Mouse (Mus musculus): Measurements from ENCODE around the gene Tex9. TPM values are rescaled to one million over a fixed set of nuclear protein-coding genes. Genes with fewer than 3 reads are reported as not detected.

The Tex9 gene
- polyA plus RNA-seq, 1 experiment = 38.0 TPM

DNA sequence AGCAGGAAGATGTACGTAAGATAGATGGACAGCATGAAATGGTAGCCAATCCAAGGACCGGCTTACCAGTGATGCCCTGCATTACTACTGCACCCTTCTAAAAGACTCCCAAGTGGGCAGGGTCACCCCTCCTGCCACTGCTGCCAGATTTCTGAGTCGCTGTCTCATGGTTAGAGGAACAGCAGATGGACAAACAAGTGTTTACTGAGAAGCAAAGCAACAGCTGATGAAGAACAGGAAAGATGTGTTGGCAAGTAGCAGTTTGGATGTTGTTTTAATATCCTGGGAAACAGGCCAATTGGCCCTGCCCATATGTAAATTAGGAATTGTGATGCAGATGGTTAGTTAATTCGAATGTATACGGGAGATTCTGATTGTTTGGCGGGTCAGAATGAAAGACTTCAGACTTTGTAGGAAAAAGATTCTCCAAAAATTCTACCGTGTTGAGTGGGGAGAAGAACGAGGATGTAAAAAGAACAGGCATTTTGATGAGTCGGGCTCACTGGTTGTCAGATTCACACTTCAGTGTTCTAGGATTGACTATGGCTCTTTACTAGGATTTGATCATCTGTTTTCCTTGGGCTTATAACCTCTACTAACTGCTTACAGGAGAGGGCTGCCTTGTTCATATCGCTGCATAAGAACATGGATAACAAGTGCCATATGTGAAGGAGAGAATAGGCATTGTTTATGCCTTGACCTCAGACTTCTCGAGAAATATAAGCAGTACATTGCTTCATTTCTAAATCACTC is 20.4 kb upstream of the Tex9 start:
- no peaks in the 10 kb centered on the region for H3K36me3 ChIP-seq (ENCODE audit: control insufficient read depth, insufficient read depth, low read length)
- TF ChIP-seq CTCF (IDR thresholded peaks at IDR 0.05; ENCODE audit: control insufficient read depth, insufficient read depth, insufficient replicate concordance, low read depth, low read length) (no peak), POLR2A (IDR thresholded peaks at IDR 0.05; ENCODE audit: control insufficient read depth, low read depth, low read length) (no peak)
- no peaks in the 10 kb centered on the region for H3K27me3 ChIP-seq (ENCODE audit: control insufficient read depth, insufficient read depth, low read length)
- 0 out of 2 replicates have a peak overlapping the region, but pooled peaks have one; percentile 21 for H3K27ac ChIP-seq (ENCODE audit: control insufficient read depth, insufficient read depth, low read depth, low read length)
- peaks cover 2% of the 10 kb centered on the region; the same call in 1 of the 2 replicates for H3K4me1 ChIP-seq (ENCODE audit: control insufficient read depth, insufficient read depth, low read length)
- peak overlapping the region; percentile 67 for H3K4me3 ChIP-seq (ENCODE audit: control insufficient read depth, low read depth, low read length)

DNA sequence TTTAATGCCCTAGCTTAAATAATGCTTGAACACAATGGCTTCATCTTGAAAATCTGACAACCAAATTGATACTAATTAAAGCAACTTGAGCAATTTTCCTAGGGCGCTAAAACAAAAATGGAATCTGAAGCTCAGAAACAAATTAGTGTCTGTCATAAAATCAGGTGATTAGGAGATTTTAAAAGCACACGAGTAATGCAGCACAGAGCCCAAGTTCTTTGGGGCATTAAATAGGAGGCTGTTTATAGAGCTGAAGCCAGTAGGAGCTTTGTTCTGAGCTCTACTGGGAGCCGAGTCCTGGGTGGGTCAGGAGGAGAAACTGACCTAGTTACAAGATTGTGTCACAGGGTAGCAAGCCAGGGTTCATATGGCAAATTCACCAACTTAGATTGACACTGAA is 5.2 kb upstream of the Tex9 start:
- no peak overlapping the region for H3K27ac ChIP-seq (ENCODE audit: control insufficient read depth, insufficient read depth, low read depth, low read length)
- H3K36me3 ChIP-seq (ENCODE audit: control insufficient read depth, insufficient read depth, low read length) = no peaks in the 10 kb centered on the region
- H3K27me3 ChIP-seq (ENCODE audit: control insufficient read depth, insufficient read depth, low read length) = no peaks in the 10 kb centered on the region
- H3K4me1 ChIP-seq (ENCODE audit: control insufficient read depth, insufficient read depth, low read length) = no peaks in the 10 kb centered on the region; the same call in 1 of the 2 replicates
- no peak overlapping the region for H3K4me3 ChIP-seq (ENCODE audit: control insufficient read depth, low read depth, low read length)
- TF ChIP-seq POLR2A (IDR thresholded peaks at IDR 0.05; ENCODE audit: control insufficient read depth, low read depth, low read length) (no peak), CTCF (IDR thresholded peaks at IDR 0.05; ENCODE audit: control insufficient read depth, insufficient read depth, insufficient replicate concordance, low read depth, low read length) (no peak)

- Histone ChIP-seq H3K27ac (ENCODE audit: control insufficient read depth, insufficient read depth, low read depth, low read length) (no peak overlapping the region), H3K27me3 (ENCODE audit: control insufficient read depth, insufficient read depth, low read length) (no peaks in the 10 kb centered on the region), H3K36me3 (ENCODE audit: control insufficient read depth, insufficient read depth, low read length) (no peaks in the 10 kb centered on the region), H3K4me1 (ENCODE audit: control insufficient read depth, insufficient read depth, low read length) (no peaks in the 10 kb centered on the region; the same call in 1 of the 2 replicates), H3K4me3 (ENCODE audit: control insufficient read depth, low read depth, low read length) (no peak overlapping the region)
- TF ChIP-seq POLR2A (IDR thresholded peaks at IDR 0.05; ENCODE audit: control insufficient read depth, low read depth, low read length) (no peak), CTCF (IDR thresholded peaks at IDR 0.05; ENCODE audit: control insufficient read depth, insufficient read depth, insufficient replicate concordance, low read depth, low read length) (no peak)
Observed at GRCm38 (mm10) chr9:72496691-72497090, 4.7 kb upstream of the Tex9 start.

DNA sequence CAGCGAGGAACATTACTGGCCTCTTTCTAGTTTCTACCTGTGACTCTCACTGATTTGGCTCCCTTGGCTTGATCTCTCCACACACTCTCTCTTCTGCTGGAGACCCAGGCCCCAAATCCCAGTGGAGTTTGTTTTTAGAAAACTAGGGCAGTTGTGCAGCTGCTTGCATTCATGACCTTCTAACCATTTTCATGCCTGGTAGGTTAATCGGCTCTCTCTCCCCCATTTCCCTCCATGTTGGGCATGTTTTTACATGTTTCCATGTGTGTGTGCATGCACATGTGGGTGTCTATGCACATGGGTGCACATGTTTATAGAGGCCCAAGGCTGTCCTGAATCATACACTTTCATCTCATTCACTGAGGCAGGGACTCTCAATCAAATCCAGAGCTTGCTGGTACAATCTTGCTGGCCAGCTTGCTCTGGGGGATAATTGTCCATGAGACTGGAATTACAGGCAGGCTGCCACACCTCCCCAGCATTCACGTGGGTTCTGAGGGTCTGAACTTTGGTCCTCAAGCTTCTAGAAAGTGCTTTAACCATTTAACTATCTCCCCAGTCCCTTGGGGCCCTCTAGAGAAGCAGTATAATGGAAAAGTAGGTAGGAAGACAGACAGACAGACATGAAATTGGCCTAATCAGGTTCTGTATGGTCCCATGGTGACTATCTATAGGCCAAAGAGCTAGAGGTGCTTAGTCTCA is 2.1 kb upstream of the Tex9 start:
- H3K4me3 ChIP-seq (ENCODE audit: control insufficient read depth, low read depth, low read length) = no peak overlapping the region

GRCm38 (mm10) chr9:72493465-72493864 is 1.5 kb upstream of the Tex9 start:
- TF ChIP-seq POLR2A (IDR thresholded peaks at IDR 0.05; ENCODE audit: control insufficient read depth, low read depth, low read length) (no peak), CTCF (IDR thresholded peaks at IDR 0.05; ENCODE audit: control insufficient read depth, insufficient read depth, insufficient replicate concordance, low read depth, low read length) (no peak)
- H3K27ac ChIP-seq (ENCODE audit: control insufficient read depth, insufficient read depth, low read depth, low read length) = no peak overlapping the region

More for the DNA sequence above, 2.1 kb upstream of the Tex9 start:
- H3K27me3 ChIP-seq (ENCODE audit: control insufficient read depth, insufficient read depth, low read length) = no peaks in the 10 kb centered on the region
- no peak for TF ChIP-seq POLR2A (IDR thresholded peaks at IDR 0.05; ENCODE audit: control insufficient read depth, low read depth, low read length)
- TF ChIP-seq CTCF (IDR thresholded peaks at IDR 0.05; ENCODE audit: control insufficient read depth, insufficient read depth, insufficient replicate concordance, low read depth, low read length) = no peak
- H3K27ac ChIP-seq (ENCODE audit: control insufficient read depth, insufficient read depth, low read depth, low read length) = no peak overlapping the region
- no peaks in the 10 kb centered on the region; the same call in none of the 2 replicates for H3K4me1 ChIP-seq (ENCODE audit: control insufficient read depth, insufficient read depth, low read length)
- H3K36me3 ChIP-seq (ENCODE audit: control insufficient read depth, insufficient read depth, low read length) = peaks cover 1% of the 10 kb centered on the region; the same call in 1 of the 2 replicates

DNA sequence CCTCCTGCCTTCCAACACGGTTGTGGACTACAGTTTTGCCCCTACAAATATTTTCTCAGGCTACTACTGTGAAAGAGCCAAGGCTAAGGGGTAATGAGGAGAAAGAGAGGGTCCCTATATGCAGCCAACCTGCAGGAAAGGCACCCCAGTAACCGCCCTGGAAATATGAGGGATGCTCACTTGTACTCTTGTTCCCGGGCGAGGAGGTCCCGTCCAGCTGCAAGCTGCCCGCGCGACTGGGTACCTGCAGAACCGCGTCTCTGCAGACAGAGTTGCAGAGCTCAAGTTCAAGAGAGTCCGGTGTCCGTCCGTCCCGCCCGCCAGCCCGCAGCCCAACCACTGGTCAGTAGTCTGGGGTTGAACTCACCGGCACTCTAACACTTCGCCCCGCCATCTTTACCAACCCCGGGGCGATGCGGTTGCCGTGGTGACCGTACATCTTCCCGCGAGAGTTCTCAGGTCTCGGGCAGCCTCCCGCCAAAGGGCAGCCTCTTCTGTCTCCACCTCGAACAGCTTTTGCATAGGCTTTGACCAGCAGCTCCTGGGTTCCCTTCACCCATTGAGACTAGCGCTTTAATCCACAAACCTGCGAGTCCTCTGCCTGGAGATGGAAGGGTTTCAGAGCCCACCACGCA is 336 bp downstream of the Tex9 start:
- Histone ChIP-seq H3K4me3 (ENCODE audit: control insufficient read depth, low read depth, low read length) (peak overlapping the region; percentile 99), H3K4me1 (ENCODE audit: control insufficient read depth, insufficient read depth, low read length) (peaks cover 4% of the 10 kb centered on the region), H3K36me3 (ENCODE audit: control insufficient read depth, insufficient read depth, low read length) (peaks cover 4% of the 10 kb centered on the region), H3K27ac (ENCODE audit: control insufficient read depth, insufficient read depth, low read depth, low read length) (peak overlapping the region; percentile 69), H3K27me3 (ENCODE audit: control insufficient read depth, insufficient read depth, low read length) (no peaks in the 10 kb centered on the region)
- TF ChIP-seq CTCF (IDR thresholded peaks at IDR 0.05; ENCODE audit: control insufficient read depth, insufficient read depth, insufficient replicate concordance, low read depth, low read length) = no peak
- peak; percentile 94 for TF ChIP-seq POLR2A (IDR thresholded peaks at IDR 0.05; ENCODE audit: control insufficient read depth, low read depth, low read length)

More at GRCm38 (mm10) chr9:72493465-72493864, 1.5 kb upstream of the Tex9 start:
- peaks cover 1% of the 10 kb centered on the region; the same call in 1 of the 2 replicates for H3K36me3 ChIP-seq (ENCODE audit: control insufficient read depth, insufficient read depth, low read length)
- H3K4me3 ChIP-seq (ENCODE audit: control insufficient read depth, low read depth, low read length) = no peak overlapping the region
- no peaks in the 10 kb centered on the region; the same call in none of the 2 replicates for H3K4me1 ChIP-seq (ENCODE audit: control insufficient read depth, insufficient read depth, low read length)
- H3K27me3 ChIP-seq (ENCODE audit: control insufficient read depth, insufficient read depth, low read length) = no peaks in the 10 kb centered on the region

GRCm38 (mm10) chr9:72489131-72489530 is 2.9 kb downstream of the Tex9 start:
- TF ChIP-seq POLR2A (IDR thresholded peaks at IDR 0.05; ENCODE audit: control insufficient read depth, low read depth, low read length) (no peak), CTCF (IDR thresholded peaks at IDR 0.05; ENCODE audit: control insufficient read depth, insufficient read depth, insufficient replicate concordance, low read depth, low read length) (no peak)
- Histone ChIP-seq H3K4me3 (ENCODE audit: control insufficient read depth, low read depth, low read length) (no peak overlapping the region), H3K27me3 (ENCODE audit: control insufficient read depth, insufficient read depth, low read length) (no peaks in the 10 kb centered on the region), H3K36me3 (ENCODE audit: control insufficient read depth, insufficient read depth, low read length) (peaks cover 4% of the 10 kb centered on the region), H3K27ac (ENCODE audit: control insufficient read depth, insufficient read depth, low read depth, low read length) (no peak overlapping the region), H3K4me1 (ENCODE audit: control insufficient read depth, insufficient read depth, low read length) (peaks cover 4% of the 10 kb centered on the region)

All from testis, adult 2 months (tissue).